Mouse (Mus musculus) MEL (cell line): ENCODE measurements around the gene Ltbp2. TPM values are rescaled to one million over a fixed set of nuclear protein-coding genes. Genes with fewer than 3 reads are reported as not detected.
A peak's percentile ranks its signal among the peaks of the same experiment; 100 is the strongest.

ENCODE experiments used
- DNase-seq: peaks from one replicate; pipeline ENCODE4 v3.0.0; 2011; ENCODE audit warnings: low read depth, low spot score
- H3K27ac ChIP-seq: 2 replicates; pipeline ENCODE4 v1.5.1; 2012; ENCODE audit warnings: low read depth, mild to moderate bottlenecking, control low read depth, low read length, moderate library complexity; ENCODE audit not compliant: control insufficient read depth
- H3K27me3 ChIP-seq, 2 experiments: fragments of 150-350 bp in 1 of 2; sonication (generic) in 1 of 2; 2 replicates each; pipeline ENCODE4 v1.6.1; 2012; ENCODE audit warnings: low read length in 2 of 2, mild to moderate bottlenecking in 2 of 2, improper control_type of control experiment in 1 of 2, moderate library complexity in 1 of 2; ENCODE audit not compliant: insufficient read depth in 2 of 2, control insufficient read depth in 1 of 2
- H3K36me3 ChIP-seq, 2 experiments: 2 replicates each; pipeline ENCODE4 v1.6.1; 2012 to 2014; ENCODE audit warnings: low read length in 2 of 2, improper control_type of control experiment in 1 of 2, inconsistent platforms in 1 of 2, mild to moderate bottlenecking in 1 of 2; ENCODE audit not compliant: insufficient read depth in 2 of 2, control insufficient read depth in 1 of 2
- H3K4me1 ChIP-seq, 2 experiments: fragments of 150-350 bp in 1 of 2; sonication (generic) in 1 of 2; 2 replicates each; pipeline ENCODE4 v1.6.1; 2012; ENCODE audit warnings: low read length in 2 of 2, improper control_type of control experiment in 1 of 2, mild to moderate bottlenecking in 1 of 2; ENCODE audit not compliant: insufficient read depth in 2 of 2, control insufficient read depth in 1 of 2
- H3K4me3 ChIP-seq, 2 experiments: fragments of 150-350 bp in 1 of 2; sonication (generic) in 1 of 2; 2 replicates each; pipeline ENCODE4 v1.5.1; 2012; ENCODE audit warnings: low read depth in 2 of 2, low read length in 2 of 2, mild to moderate bottlenecking in 2 of 2, moderate library complexity in 2 of 2, control low read depth in 1 of 2, improper control_type of control experiment in 1 of 2; ENCODE audit not compliant: control insufficient read depth in 1 of 2, insufficient read depth in 1 of 2
- H3K79me2 ChIP-seq: 2 replicates; pipeline ENCODE4 v1.6.1; 2012; ENCODE audit warnings: mild to moderate bottlenecking, low read length, moderate library complexity; ENCODE audit not compliant: control insufficient read depth, poor library complexity, insufficient read depth
- H3K9ac ChIP-seq: 2 replicates; pipeline ENCODE4 v1.6.1; 2012; ENCODE audit warnings: low read depth, mild to moderate bottlenecking, control low read depth, low read length, moderate library complexity; ENCODE audit not compliant: control insufficient read depth, poor library complexity, severe bottlenecking
- H3K9me3 ChIP-seq: fragments of 150-350 bp; sonication (generic); replicated peaks from 2 replicates; pipeline ENCODE4 v1.6.1; 2012; ENCODE audit warnings: mild to moderate bottlenecking, low read length, improper control_type of control experiment, moderate library complexity; ENCODE audit not compliant: insufficient read depth
- CHD1 ChIP-seq: IDR thresholded peaks from 2 replicates; pipeline ENCODE4 v1.6.1; 2012; ENCODE audit warnings: low read depth, mild to moderate bottlenecking, inconsistent platforms, low read length, improper control_type of control experiment
- CHD2 ChIP-seq: IDR thresholded peaks from 2 replicates; pipeline ENCODE4 v1.6.1; 2011; ENCODE audit warnings: low read length, improper control_type of control experiment
- CTCF ChIP-seq, 3 experiments: IDR thresholded peaks in 2 of 3; conservative IDR thresholded peaks in 1 of 3; 2 replicates each; pipeline ENCODE4 v1.5.1; 2011 to 2012; ENCODE audit warnings: low read length in 3 of 3, low read depth in 2 of 3, mild to moderate bottlenecking in 2 of 3, improper control_type of control experiment in 1 of 3, inconsistent platforms in 1 of 3, mixed read lengths in 1 of 3, moderate library complexity in 1 of 3; ENCODE audit not compliant: control insufficient read depth in 1 of 3, insufficient read depth in 1 of 3, poor library complexity in 1 of 3, severe bottlenecking in 1 of 3
- E2F4 ChIP-seq: IDR thresholded peaks from 2 replicates; pipeline ENCODE4 v1.6.1; 2011; ENCODE audit warnings: low read depth, low read length, improper control_type of control experiment, borderline replicate concordance
- ELF1 ChIP-seq: IDR thresholded peaks from 2 replicates; pipeline ENCODE4 v1.6.1; 2014; ENCODE audit warnings: low read depth, mild to moderate bottlenecking, inconsistent platforms, low read length, improper control_type of control experiment, moderate library complexity
- EP300 ChIP-seq, 2 experiments: IDR thresholded peaks; 2 replicates each; pipeline ENCODE4 v1.6.1; 2011; ENCODE audit warnings: improper control_type of control experiment in 2 of 2, low read length in 2 of 2, low read depth in 1 of 2, mild to moderate bottlenecking in 1 of 2
- ETS1 ChIP-seq: IDR thresholded peaks from 2 replicates; pipeline ENCODE4 v1.6.1; 2012; ENCODE audit warnings: low read depth, mild to moderate bottlenecking, inconsistent platforms, low read length, improper control_type of control experiment, moderate library complexity
- GABPA ChIP-seq: IDR thresholded peaks from 2 replicates; pipeline ENCODE4 v1.6.1; 2012; ENCODE audit warnings: low read depth, mild to moderate bottlenecking, inconsistent platforms, low read length, improper control_type of control experiment, moderate library complexity
- GATA1 ChIP-seq: IDR thresholded peaks from 2 replicates; pipeline ENCODE4 v1.6.1; 2011; ENCODE audit warnings: low read depth, low read length, improper control_type of control experiment
- HCFC1 ChIP-seq: IDR thresholded peaks from 2 replicates; pipeline ENCODE4 v1.6.1; 2012; ENCODE audit warnings: low read depth, mild to moderate bottlenecking, inconsistent platforms, low read length, improper control_type of control experiment, moderate library complexity
- KAT2A ChIP-seq: conservative IDR thresholded peaks from 2 replicates; pipeline ENCODE4 v1.6.1; 2012; ENCODE audit warnings: low read depth, low read length, improper control_type of control experiment, inconsistent platforms
- MAFK ChIP-seq: IDR thresholded peaks from 2 replicates; pipeline ENCODE4 v1.6.1; 2011; ENCODE audit warnings: low read depth, mild to moderate bottlenecking, low read length, improper control_type of control experiment, borderline replicate concordance
- MEF2A ChIP-seq: IDR thresholded peaks from 2 replicates; pipeline ENCODE4 v1.6.1; 2014; ENCODE audit warnings: low read depth, mild to moderate bottlenecking, inconsistent platforms, low read length, improper control_type of control experiment; ENCODE audit not compliant: poor library complexity, insufficient replicate concordance, severe bottlenecking; ENCODE audit errors: extremely low read depth
- MXI1 ChIP-seq: IDR thresholded peaks from 2 replicates; pipeline ENCODE4 v1.6.1; 2011; ENCODE audit warnings: mild to moderate bottlenecking, low read depth, low read length, improper control_type of control experiment
- MYB ChIP-seq: IDR thresholded peaks from 2 replicates; pipeline ENCODE4 v1.6.1; 2011; ENCODE audit warnings: mild to moderate bottlenecking, low read depth, low read length, improper control_type of control experiment
- NRF1 ChIP-seq: IDR thresholded peaks from 2 replicates; pipeline ENCODE4 v1.6.1; 2014; ENCODE audit warnings: low read depth, mild to moderate bottlenecking, inconsistent platforms, low read length, improper control_type of control experiment, moderate library complexity; ENCODE audit not compliant: poor library complexity, insufficient read depth, severe bottlenecking
- POLR2A ChIP-seq, 2 experiments: IDR thresholded peaks; 2 replicates each; pipeline ENCODE4 v1.6.1; 2011 to 2012; ENCODE audit warnings: low read length in 2 of 2, mild to moderate bottlenecking in 2 of 2, control low read depth in 1 of 2, improper control_type of control experiment in 1 of 2, low read depth in 1 of 2, moderate library complexity in 1 of 2; ENCODE audit not compliant: control insufficient read depth in 1 of 2, insufficient read depth in 1 of 2, poor library complexity in 1 of 2
- POLR2AphosphoS2 ChIP-seq: IDR thresholded peaks from 2 replicates; pipeline ENCODE4 v1.6.1; 2011; ENCODE audit warnings: low read length, improper control_type of control experiment
- POLR2AphosphoS5 ChIP-seq: IDR thresholded peaks from 2 replicates; pipeline ENCODE4 v1.6.1; 2012; ENCODE audit warnings: low read depth, borderline replicate concordance, mild to moderate bottlenecking, inconsistent platforms, low read length, moderate library complexity, mixed read lengths
- RCOR1 ChIP-seq: IDR thresholded peaks from 2 replicates; pipeline ENCODE4 v1.6.1; 2012; ENCODE audit warnings: low read depth, mild to moderate bottlenecking, inconsistent platforms, low read length, improper control_type of control experiment
- SMC3 ChIP-seq: IDR thresholded peaks from 2 replicates; pipeline ENCODE4 v1.6.1; 2011; ENCODE audit warnings: low read depth, low read length, improper control_type of control experiment
- TAL1 ChIP-seq: IDR thresholded peaks from 2 replicates; pipeline ENCODE4 v1.6.1; 2012; ENCODE audit warnings: mild to moderate bottlenecking, inconsistent platforms, low read length, moderate library complexity, mixed read lengths
- TBP ChIP-seq: IDR thresholded peaks from 2 replicates; pipeline ENCODE4 v1.8.0; 2011; ENCODE audit warnings: low read depth, low read length, improper control_type of control experiment
- TCF12 ChIP-seq: IDR thresholded peaks from 2 replicates; pipeline ENCODE4 v1.6.1; 2014; ENCODE audit warnings: low read depth, mild to moderate bottlenecking, inconsistent platforms, low read length, improper control_type of control experiment, moderate library complexity
- UBTF ChIP-seq: IDR thresholded peaks from 2 replicates; pipeline ENCODE4 v1.6.1; 2012; ENCODE audit warnings: low read depth, mild to moderate bottlenecking, inconsistent platforms, low read length, improper control_type of control experiment, moderate library complexity, borderline replicate concordance; ENCODE audit not compliant: insufficient read depth
- USF1 ChIP-seq: IDR thresholded peaks from 2 replicates; pipeline ENCODE4 v1.6.1; 2014; ENCODE audit warnings: low read depth, mild to moderate bottlenecking, inconsistent platforms, low read length, improper control_type of control experiment, moderate library complexity
- USF2 ChIP-seq, 2 experiments: IDR thresholded peaks; 2 replicates each; pipeline ENCODE4 v1.6.1; 2011 to 2012; ENCODE audit warnings: improper control_type of control experiment in 2 of 2, low read length in 2 of 2, borderline replicate concordance in 1 of 2, inconsistent platforms in 1 of 2, low read depth in 1 of 2, mild to moderate bottlenecking in 1 of 2; ENCODE audit not compliant: insufficient read depth in 1 of 2
- ZC3H11A ChIP-seq: IDR thresholded peaks from 2 replicates; pipeline ENCODE4 v1.6.1; 2012; ENCODE audit warnings: low read depth, mild to moderate bottlenecking, inconsistent platforms, low read length, improper control_type of control experiment
- ZKSCAN1 ChIP-seq: IDR thresholded peaks from 2 replicates; pipeline ENCODE4 v1.6.1; 2012; ENCODE audit warnings: low read depth, mild to moderate bottlenecking, inconsistent platforms, low read length, improper control_type of control experiment, moderate library complexity
- ZMIZ1 ChIP-seq: IDR thresholded peaks from 2 replicates; pipeline ENCODE4 v1.6.1; 2012; ENCODE audit warnings: low read depth, mild to moderate bottlenecking, inconsistent platforms, low read length, improper control_type of control experiment, moderate library complexity
- ZNF384 ChIP-seq: IDR thresholded peaks from 2 replicates; pipeline ENCODE4 v1.6.1; 2012; ENCODE audit warnings: low read depth, mild to moderate bottlenecking, inconsistent platforms, low read length, improper control_type of control experiment
- polyA plus RNA-seq, 2 experiments: library from polyadenylated mRNA; stranded (reverse) in 1 of 2; unstranded in 1 of 2; fragments of >175 nt in 1 of 2; fragments of >200 nt in 1 of 2; gene quantifications; 2 replicates each; pipeline versions ENCODE4 v1.2.1 to v1.2.4; 2012; ENCODE audit warnings: low replicate concordance in 2 of 2, low read depth in 1 of 2; ENCODE audit not compliant: insufficient read length in 2 of 2, insufficient read depth in 1 of 2, missing spikeins in 1 of 2
- total RNA-seq: library from RNA; depleted of rRNA; stranded (reverse); fragments of 300-350 nt; gene quantifications from 2 replicates; pipeline ENCODE4 v1.2.3, GENCODE M21; 2012

Ltbp2 gene
- total and polyA plus RNA-seq, 3 experiments: 0.01 to 0.08 TPM; not detected in 1

DNA sequence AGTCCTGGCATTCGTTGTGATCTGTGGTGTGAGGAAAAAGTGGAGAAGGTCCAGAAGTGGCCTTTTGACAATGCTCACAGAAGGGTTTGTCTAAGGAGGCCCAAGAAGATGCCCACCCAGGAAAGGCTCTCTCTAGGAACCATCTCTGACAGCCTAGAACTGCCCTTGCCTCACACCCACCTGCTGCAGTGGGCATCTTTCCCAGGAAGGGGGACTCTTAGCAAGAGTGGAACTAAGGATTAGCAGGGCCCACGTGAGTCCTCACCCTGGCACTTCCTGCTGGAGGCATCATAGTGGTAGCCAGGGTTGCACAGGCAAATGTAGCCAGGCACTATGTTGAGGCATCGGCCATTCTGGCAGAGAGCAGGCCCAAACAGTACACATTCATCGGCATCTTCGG lies 90.2 kb downstream of the Ltbp2 start:
- H3K4me3 ChIP-seq: no peak overlapping the region
- H3K9ac ChIP-seq: no peak overlapping the region
- no peaks in the 10 kb centered on the region for H3K36me3 ChIP-seq

DNA sequence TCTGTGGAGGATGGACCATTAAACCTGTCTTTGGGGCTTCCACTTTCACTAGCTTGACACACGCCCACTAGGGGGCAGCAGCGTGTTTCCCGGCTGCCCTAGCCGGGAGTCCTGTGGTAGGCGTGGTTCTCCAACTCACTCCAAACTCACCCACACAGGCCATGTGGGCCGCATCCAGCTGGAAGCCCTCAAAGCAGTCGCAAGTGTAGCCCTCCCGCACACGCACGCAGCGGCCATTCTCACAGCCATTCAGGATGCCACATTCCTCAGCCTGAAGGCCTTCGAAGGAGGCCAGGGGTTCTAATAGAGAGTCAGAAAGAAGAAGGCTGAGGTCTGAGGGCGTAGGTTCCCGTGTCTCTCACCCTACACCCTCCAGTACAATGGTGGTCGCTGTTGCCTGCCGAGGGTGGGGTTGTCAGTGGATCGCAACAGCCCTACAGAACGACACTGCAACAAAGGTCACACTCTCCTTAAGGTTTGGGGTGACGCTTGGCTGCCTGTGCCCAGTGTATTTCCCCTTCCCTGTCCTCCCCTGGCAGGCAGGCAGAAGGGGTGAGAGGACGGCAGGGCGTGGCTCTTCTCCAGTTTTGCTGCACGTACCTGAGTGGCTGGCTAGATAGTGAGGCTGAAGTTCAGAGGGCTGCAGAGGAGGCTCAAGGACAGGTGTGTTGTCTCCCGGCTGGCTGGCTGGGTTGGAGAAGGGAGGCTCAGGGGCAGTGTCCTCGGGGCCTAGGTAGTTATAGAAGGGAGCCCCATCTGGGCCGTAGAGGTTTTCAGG lies 91.5 kb downstream of the Ltbp2 start:
- DNase-seq: peak; percentile 92
- H3K27ac ChIP-seq: no peak overlapping the region
- H3K79me2 ChIP-seq: no peaks in the 10 kb centered on the region
- no peaks in the 10 kb centered on the region for H3K9me3 ChIP-seq
- no peaks in the 10 kb centered on the region for H3K27me3 ChIP-seq
- peak overlapping the region; percentile 68 for H3K9ac ChIP-seq
- H3K4me1 ChIP-seq: peaks cover 0 to 9% of the 10 kb centered on the region in 2 experiments; a peak in 2 of 4 replicates
- H3K36me3 ChIP-seq: no peaks in the 10 kb centered on the region
- H3K4me3 ChIP-seq: peak overlapping the region; percentile 29 to 59
- no peak for TF ChIP-seq ELF1
- peak in 1 of 2 experiments; percentile 56; a peak in 1 of 4 replicates for TF ChIP-seq POLR2A (IDR thresholded peaks at IDR 0.05; ENCODE audit: control insufficient read depth in 1 of 2, insufficient read depth in 1 of 2, low read depth in 1 of 2, low read length in 2 of 2, poor library complexity in 1 of 2)
- TF ChIP-seq NRF1: no peak
- no peak for TF ChIP-seq POLR2AphosphoS2
- no peak for TF ChIP-seq MEF2A
- no peak for TF ChIP-seq ZNF384
- no peak for TF ChIP-seq KAT2A
- TF ChIP-seq USF2 (IDR thresholded peaks at IDR 0.05; ENCODE audit: borderline replicate concordance in 1 of 2, insufficient read depth in 1 of 2, low read depth in 1 of 2, low read length in 2 of 2): no peak
- TF ChIP-seq TAL1: no peak
- no peak for TF ChIP-seq CHD2
- TF ChIP-seq ZKSCAN1: no peak
- no peak for TF ChIP-seq TBP
- TF ChIP-seq HCFC1: 0 out of 2 replicates have a peak, but pooled peaks have one; percentile 41
- TF ChIP-seq GATA1: no peak
- no peak for TF ChIP-seq EP300 (IDR thresholded peaks at IDR 0.05; ENCODE audit: low read depth in 1 of 2, low read length in 2 of 2)
- TF ChIP-seq CHD1: no peak
- TF ChIP-seq MYB: no peak
- no peak for TF ChIP-seq TCF12
- TF ChIP-seq E2F4: no peak
- no peak for TF ChIP-seq MAFK
- peak; percentile 68 for TF ChIP-seq ZC3H11A
- no peak for TF ChIP-seq RCOR1
- 0 out of 2 replicates have a peak, but pooled peaks have one; percentile 25 for TF ChIP-seq USF1
- peak; percentile 91 to 96 (median 92) for TF ChIP-seq CTCF (IDR thresholded peaks at IDR 0.05 in 2 of 3, conservative IDR thresholded peaks at IDR 0.05 in 1 of 3; ENCODE audit: control insufficient read depth in 1 of 3, insufficient read depth in 1 of 3, low read depth in 2 of 3, low read length in 3 of 3, poor library complexity in 1 of 3, severe bottlenecking in 1 of 3)

More for the DNA sequence above, 90.2 kb downstream of the Ltbp2 start:
- no peaks in the 10 kb centered on the region for H3K9me3 ChIP-seq
- H3K4me1 ChIP-seq: peaks cover 0 to 9% of the 10 kb centered on the region in 2 experiments; a peak in 2 of 4 replicates
- H3K79me2 ChIP-seq: no peaks in the 10 kb centered on the region
- no peak overlapping the region for H3K27ac ChIP-seq
- no peak for DNase-seq
- no peak for TF ChIP-seq MXI1
- no peak for TF ChIP-seq GABPA
- TF ChIP-seq RCOR1: no peak
- TF ChIP-seq POLR2AphosphoS5: no peak
- TF ChIP-seq MAFK: no peak
- TF ChIP-seq SMC3: no peak
- TF ChIP-seq EP300 (IDR thresholded peaks at IDR 0.05; ENCODE audit: low read depth in 1 of 2, low read length in 2 of 2): no peak
- no peak for TF ChIP-seq UBTF
- no peak for TF ChIP-seq ZMIZ1
- TF ChIP-seq ETS1: no peak
- no peak for TF ChIP-seq POLR2A (IDR thresholded peaks at IDR 0.05; ENCODE audit: control insufficient read depth in 1 of 2, insufficient read depth in 1 of 2, low read depth in 1 of 2, low read length in 2 of 2, poor library complexity in 1 of 2)
- TF ChIP-seq TBP: no peak
- no peak for TF ChIP-seq ZKSCAN1
- no peak for TF ChIP-seq NRF1
- H3K27me3 ChIP-seq: peaks cover 0 to 2% of the 10 kb centered on the region in 2 experiments; a peak in 3 of 4 replicates
